In the genomic region with DNA sequence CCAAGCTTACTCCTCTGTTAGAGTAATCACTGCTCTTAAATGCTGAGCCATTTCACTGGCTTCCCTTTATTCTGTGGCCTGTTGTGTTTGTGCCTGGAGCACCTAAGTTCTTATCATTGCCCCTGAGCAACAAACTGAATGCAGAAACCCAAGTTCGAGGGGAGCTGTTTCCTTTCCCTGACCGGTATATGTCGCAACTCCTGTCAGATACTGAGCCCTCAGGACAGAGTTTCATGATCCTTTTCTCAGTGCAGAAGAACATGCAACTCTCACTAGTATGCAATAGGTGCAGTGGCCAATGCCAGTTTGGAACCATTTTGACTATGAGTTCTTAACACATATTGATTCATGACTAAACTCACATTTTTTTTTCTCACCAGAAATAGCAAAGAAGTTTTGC, we compare ENCODE assay signal across 13 mouse cellular contexts. TPM values are rescaled to one million over a fixed set of nuclear protein-coding genes. Genes with fewer than 3 reads are reported as not detected.
DNase-seq lines count a peak whose midpoint lies in the region; ATAC-seq and TF ChIP-seq lines count a peak whose summit lies in the region.
"Had no signal": no experiment of that assay in that cellular context is flagged by ENCODE, and none has a peak within 500 bp of the region (broad histone marks: within the 10 kb centered on the region; RNA-seq: fewer than 3 reads in every experiment).

No protein-coding gene starts in this region.

- peaks cover 20% of the 10 kb centered on the region for H3K4me1 ChIP-seq in neural tube, embryonic 13.5 days (replicated peaks)
- H3K4me1 ChIP-seq in intestine, postnatal 0 days (replicated peaks; ENCODE audit: control insufficient read depth, insufficient read depth, low read length) = no peaks in the 10 kb centered on the region
- no peaks in the 10 kb centered on the region for H3K4me1 ChIP-seq in liver, embryonic 16.5 days (ENCODE audit: control insufficient read depth, low read depth, low read length)
- H3K4me1 ChIP-seq in stomach, postnatal 0 days (replicated peaks; ENCODE audit: control insufficient read depth, insufficient read depth) = no peaks in the 10 kb centered on the region

- no peak for DNase-seq in neural tube, embryonic 10.5 days (ENCODE audit: extremely low spot score, low spot score)
- no peak for DNase-seq in stomach, postnatal 0 days (ENCODE audit: low spot score)
- no peak for DNase-seq in adrenal gland, adult (ENCODE audit: inconsistent age in 2 of 2, low spot score in 1 of 2)
- no peak for DNase-seq in layer of hippocampus, postnatal 10 days (ENCODE audit: low spot score in 2 of 2)
- DNase-seq: cerebellum, adult 11 months; kidney, adult 2 months; right cerebral cortex, postnatal 14 days had no signal

- no peaks in the 10 kb centered on the region for H3K36me3 ChIP-seq in neural tube, embryonic 13.5 days
- H3K36me3 ChIP-seq in intestine, postnatal 0 days (ENCODE audit: control insufficient read depth, insufficient read depth) = no peaks in the 10 kb centered on the region
- H3K36me3 ChIP-seq in liver, embryonic 16.5 days (ENCODE audit: control insufficient read depth, insufficient read depth) = no peaks in the 10 kb centered on the region
- no peaks in the 10 kb centered on the region for H3K36me3 ChIP-seq in stomach, postnatal 0 days (ENCODE audit: control insufficient read depth, insufficient read depth, low read length)
- H3K36me3 ChIP-seq: forebrain, embryonic 15.5 days; hindbrain, embryonic 12.5 days had no signal

- H3K4me2 ChIP-seq in neural tube, embryonic 13.5 days = 0 out of 2 replicates have a peak overlapping the region, but pooled peaks have one; percentile 13
- 0 out of 2 replicates have a peak overlapping the region, but pooled peaks have one; percentile 17 for H3K4me2 ChIP-seq in intestine, postnatal 0 days (replicated peaks; ENCODE audit: low read depth)
- peak overlapping the region; percentile 36; the same call in 1 of the 2 replicates for H3K4me2 ChIP-seq in liver, embryonic 16.5 days (ENCODE audit: low read depth, low read length)
- H3K4me2 ChIP-seq in stomach, postnatal 0 days (replicated peaks; ENCODE audit: low read depth) = no peak overlapping the region
- H3K4me2 ChIP-seq: forebrain, embryonic 15.5 days; hindbrain, embryonic 12.5 days; midbrain, embryonic 11.5 days had no signal

- no peak overlapping the region for H3K9ac ChIP-seq in neural tube, embryonic 13.5 days
- no peak overlapping the region for H3K9ac ChIP-seq in intestine, postnatal 0 days (ENCODE audit: low read depth, low read length)
- no peak overlapping the region; the same call in 1 of the 2 replicates for H3K9ac ChIP-seq in liver, embryonic 16.5 days (ENCODE audit: low read depth, low read length)
- H3K9ac ChIP-seq in stomach, postnatal 0 days (ENCODE audit: low read length) = no peak overlapping the region
- H3K9ac ChIP-seq: forebrain, embryonic 15.5 days; hindbrain, embryonic 12.5 days had no signal

- TF ChIP-seq EP300 in stomach, postnatal 0 days (optimal IDR thresholded peaks at IDR 0.05) = no peak

- H3K9me3 ChIP-seq in neural tube, embryonic 13.5 days = no peaks in the 10 kb centered on the region
- no peaks in the 10 kb centered on the region for H3K9me3 ChIP-seq in intestine, postnatal 0 days (ENCODE audit: control insufficient read depth)
- no peaks in the 10 kb centered on the region for H3K9me3 ChIP-seq in liver, embryonic 16.5 days (replicated peaks; ENCODE audit: control insufficient read depth, low read length)
- no peaks in the 10 kb centered on the region for H3K9me3 ChIP-seq in stomach, postnatal 0 days (ENCODE audit: control insufficient read depth, low read length)
- H3K9me3 ChIP-seq: forebrain, embryonic 15.5 days; hindbrain, embryonic 12.5 days had no signal

- no peak overlapping the region for H3K27ac ChIP-seq in neural tube, embryonic 13.5 days (replicated peaks)
- no peak overlapping the region for H3K27ac ChIP-seq in intestine, postnatal 0 days (ENCODE audit: low read depth, low read length)
- H3K27ac ChIP-seq in liver, embryonic 16.5 days (ENCODE audit: low read length) = no peak overlapping the region; the same call in 1 of the 2 replicates
- no peak overlapping the region for H3K27ac ChIP-seq in stomach, postnatal 0 days (replicated peaks)
- H3K27ac ChIP-seq: forebrain, embryonic 15.5 days; hindbrain, embryonic 12.5 days had no signal

- no peak for TF ChIP-seq CTCF in intestine, postnatal 0 days (IDR thresholded peaks at IDR 0.05; ENCODE audit: low read depth)
- no peak for TF ChIP-seq CTCF in stomach, postnatal 0 days (IDR thresholded peaks at IDR 0.05; ENCODE audit: low read depth)

- peaks cover 43% of the 10 kb centered on the region for H3K27me3 ChIP-seq in neural tube, embryonic 13.5 days
- no peaks in the 10 kb centered on the region for H3K27me3 ChIP-seq in intestine, postnatal 0 days (replicated peaks; ENCODE audit: control insufficient read depth, insufficient read depth, low read length)
- peaks cover 13% of the 10 kb centered on the region for H3K27me3 ChIP-seq in liver, embryonic 16.5 days (ENCODE audit: control insufficient read depth, insufficient read depth, low read depth, low read length)
- H3K27me3 ChIP-seq in stomach, postnatal 0 days (ENCODE audit: control insufficient read depth, insufficient read depth, low read length) = no peaks in the 10 kb centered on the region

- 94% methylated on average over 3 of the region's 3 CpGs for WGBS in neural tube, embryonic 13.5 days
- WGBS in intestine, postnatal 0 days = 46% methylated on average over 3 of the region's 3 CpGs
- 14% methylated on average over 3 of the region's 3 CpGs for WGBS in liver, embryonic 16.5 days (ENCODE audit: insufficient replicate concordance)
- WGBS in stomach, postnatal 0 days = 69% methylated on average over 3 of the region's 3 CpGs

- ATAC-seq in neural tube, embryonic 13.5 days (ENCODE audit: low read depth) = no peak
- ATAC-seq in intestine, postnatal 0 days = no peak
- ATAC-seq in liver, embryonic 16.5 days (ENCODE audit: low read depth) = no peak
- no peak for ATAC-seq in stomach, postnatal 0 days (ENCODE audit: low FRiP score, low TSS enrichment)
- ATAC-seq: forebrain, embryonic 15.5 days had no signal

- H3K4me3 ChIP-seq in neural tube, embryonic 13.5 days = no peak overlapping the region
- H3K4me3 ChIP-seq in intestine, postnatal 0 days (ENCODE audit: low read depth, low read length) = no peak overlapping the region
- H3K4me3 ChIP-seq in liver, embryonic 16.5 days (ENCODE audit: low read depth, low read length) = peak overlapping the region; percentile 33; the same call in 1 of the 2 replicates
- H3K4me3 ChIP-seq in stomach, postnatal 0 days (ENCODE audit: low read depth, low read length) = no peak overlapping the region
- H3K4me3 ChIP-seq: forebrain, embryonic 15.5 days; hindbrain, embryonic 12.5 days had no signal

RNA-seq across cellular contexts. Expression of a gene that starts 2.9 kb away (rescaled TPM):
- polyA plus RNA-seq in neural tube, embryonic 13.5 days (2015; fragmentation: Nextera tagmentation; extraction: Ambion mirVana) = 3.7 and 4.0 TPM in 2 replicates
- 6.7 and 7.7 TPM in 2 replicates for polyA plus RNA-seq in intestine, postnatal 0 days (2015; fragmentation: Nextera tagmentation; extraction: Ambion mirVana)
- 6.1 and 6.9 TPM in 2 replicates for polyA plus RNA-seq in liver, embryonic 16.5 days (2015; fragmentation: Nextera tagmentation; extraction: Ambion mirVana)
- polyA plus RNA-seq in stomach, postnatal 0 days (2015; fragmentation: Nextera tagmentation; extraction: Ambion mirVana) = 4.0 and 4.5 TPM in 2 replicates
- total RNA-seq in layer of hippocampus, postnatal 10 days (2021) = 10 to 100 TPM; 15.4 to 16.8 TPM
